Mouse (Mus musculus) hindbrain, embryonic 12.5 days (tissue): ENCODE data around the gene Insl5. TPM values are rescaled to one million over a fixed set of nuclear protein-coding genes. Genes with fewer than 3 reads are reported as not detected.

ENCODE experiments used
- ATAC-seq: fragments of 200-750 bp; cut with Nextera tagmentation; 2 replicates; pipeline ENCODE4 v1.8.0; 2017; ENCODE audit warnings: moderate TSS enrichment; ENCODE audit not compliant: low FRiP score
- H3K27ac ChIP-seq: fragments of 300-500 bp; sonication (generic); 2 replicates; pipeline ENCODE4 v1.5.1; 2016; ENCODE audit warnings: mild to moderate bottlenecking
- H3K27me3 ChIP-seq: fragments of 300-500 bp; sonication (generic); 2 replicates; pipeline ENCODE4 v1.6.1; 2016; ENCODE audit warnings: mild to moderate bottlenecking
- H3K36me3 ChIP-seq: fragments of 300-500 bp; sonication (generic); 2 replicates; pipeline ENCODE4 v1.6.1; 2016; ENCODE audit warnings: mild to moderate bottlenecking
- H3K4me1 ChIP-seq: fragments of 300-500 bp; sonication (generic); 2 replicates; pipeline ENCODE4 v1.6.1; 2016
- H3K4me2 ChIP-seq: fragments of 300-500 bp; sonication (generic); replicated peaks from 2 replicates; pipeline ENCODE4 v1.6.1; 2016; ENCODE audit warnings: mild to moderate bottlenecking
- H3K4me3 ChIP-seq: fragments of 300-500 bp; sonication (generic); 2 replicates; pipeline ENCODE4 v1.5.1; 2016; ENCODE audit warnings: mild to moderate bottlenecking
- H3K9ac ChIP-seq: fragments of 300-500 bp; sonication (generic); 2 replicates; pipeline ENCODE4 v1.6.1; 2016; ENCODE audit warnings: mild to moderate bottlenecking, moderate library complexity
- H3K9me3 ChIP-seq: fragments of 300-500 bp; sonication (generic); replicated peaks from 2 replicates; pipeline ENCODE4 v1.6.1; 2016; ENCODE audit warnings: mild to moderate bottlenecking
- WGBS: fragments of 180-500 bp; shearing (Covaris S2); methylation state at CpG from one replicate; pipeline ENCODE4 v1.1.7; 2016; 5-methylcytosine and 5-hydroxymethylcytosine counted together
- polyA plus RNA-seq: library from polyadenylated mRNA; unstranded; fragments of >200 nt; fragmentation: Nextera tagmentation; extraction: Ambion mirVana; gene quantifications from 2 replicates; pipeline ENCODE4 v1.2.1, GENCODE M21; 2016

Insl5 gene
- polyA plus RNA-seq, result 0.32 and 0.63 TPM in 2 replicates

DNA sequence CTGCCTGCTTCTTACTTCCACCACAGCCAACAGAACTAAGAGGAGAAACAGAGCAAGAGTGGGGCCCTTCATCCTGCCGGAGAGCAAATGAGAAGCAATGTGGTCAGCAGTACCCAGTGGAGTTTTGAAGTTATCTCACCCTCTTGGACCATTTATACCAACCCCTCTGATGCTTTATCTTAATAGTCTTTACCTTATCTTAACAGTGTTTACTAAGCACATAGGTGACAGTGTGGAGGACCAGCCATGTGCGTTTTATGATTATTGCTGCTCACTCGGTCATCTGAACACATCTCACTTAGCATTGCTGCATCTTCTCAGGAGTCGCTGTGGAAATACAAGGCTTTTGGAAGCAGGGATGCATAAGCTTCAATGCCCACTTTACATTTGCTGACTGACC is at the start of gene Insl5:
Gene Insl5, minus strand, starts transcription at position 222 of the 400 bp plus-strand sequence.
- H3K9me3 ChIP-seq, result no peaks in the 10 kb centered on the region
- no peaks in the 10 kb centered on the region for H3K4me1 ChIP-seq
- H3K4me3 ChIP-seq, result no peak within 1 kb of the TSS
- no peak within 1 kb of the TSS for H3K9ac ChIP-seq
- no peak for ATAC-seq
- H3K36me3 ChIP-seq, result no peaks in the 10 kb centered on the region
- H3K4me2 ChIP-seq, result no peak within 1 kb of the TSS
- WGBS, result 97% methylated on average over 4 of the region's 4 CpGs
- H3K27me3 ChIP-seq, result no peaks in the 10 kb centered on the region
- H3K27ac ChIP-seq, result no peak within 1 kb of the TSS

- no peak overlapping the region for H3K9ac ChIP-seq
- WGBS, result 68% methylated on average over 3 of the region's 3 CpGs
- H3K9me3 ChIP-seq, result no peaks in the 10 kb centered on the region
- H3K4me1 ChIP-seq, result no peaks in the 10 kb centered on the region
- H3K4me3 ChIP-seq, result no peak overlapping the region
- no peak overlapping the region for H3K27ac ChIP-seq
- no peaks in the 10 kb centered on the region for H3K27me3 ChIP-seq
- no peak for ATAC-seq
- H3K36me3 ChIP-seq, result no peaks in the 10 kb centered on the region
- H3K4me2 ChIP-seq, result no peak overlapping the region
These were observed 44.0 kb upstream of the Insl5 start for GRCm38 (mm10) chr4:103070631-103071030.

DNA sequence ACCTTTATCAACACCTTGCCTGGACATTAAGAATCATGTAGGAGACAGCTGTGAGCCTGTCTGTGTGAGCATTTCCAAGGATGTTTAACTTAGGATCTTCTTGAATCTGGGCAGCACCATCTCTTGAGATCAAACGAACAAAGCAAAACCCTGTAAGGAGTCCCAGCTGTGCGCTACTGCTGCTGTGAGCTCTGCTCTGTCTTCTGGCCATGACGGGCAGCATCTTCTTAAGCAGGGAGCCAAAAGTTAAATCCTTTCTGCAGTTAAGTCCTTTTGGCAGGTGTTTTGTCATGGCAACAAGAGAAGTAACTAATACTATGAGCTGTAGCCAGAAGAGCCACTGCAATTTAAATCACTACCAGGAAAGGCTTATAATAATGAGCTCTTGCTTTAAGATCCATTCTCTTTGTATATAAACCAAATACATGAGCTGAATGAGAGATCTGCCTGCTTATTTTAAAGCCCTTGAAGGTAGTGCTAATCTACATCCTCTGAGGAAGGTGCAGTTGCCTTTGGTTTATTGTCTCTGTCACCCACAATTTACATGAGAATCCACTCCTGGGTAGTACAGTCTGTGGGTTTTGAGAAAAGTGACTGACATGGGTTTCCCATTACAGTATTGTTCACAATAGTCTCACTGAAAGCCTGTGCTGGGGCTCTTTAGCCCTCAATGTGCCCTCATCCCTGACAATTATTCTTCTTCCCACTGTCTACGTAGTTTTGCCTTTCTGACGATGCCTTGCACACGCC is 41.4 kb upstream of the Insl5 start:
- ATAC-seq, result no peak
- H3K36me3 ChIP-seq, result no peaks in the 10 kb centered on the region
- WGBS, result 62% methylated on average over 6 of the region's 6 CpGs

DNA sequence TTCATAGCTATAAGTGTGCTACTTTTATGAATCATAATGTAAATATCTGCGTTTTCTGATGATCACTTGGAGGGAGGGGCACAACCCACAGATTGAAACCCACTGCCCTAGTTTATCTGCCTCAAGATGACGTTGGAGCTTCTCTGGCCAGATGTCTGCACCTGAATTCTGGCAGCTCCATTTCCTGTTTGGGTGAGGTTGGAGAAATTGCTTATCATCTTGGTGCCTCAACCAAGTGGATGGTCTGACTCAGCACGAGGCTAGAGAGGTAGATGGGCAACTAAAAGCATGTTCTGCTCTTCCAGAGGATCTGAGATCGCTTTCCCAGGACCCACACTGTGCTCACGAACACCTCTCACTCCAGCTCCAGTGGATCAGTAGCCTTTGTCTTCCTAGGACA is 38.3 kb upstream of the Insl5 start:
- H3K27me3 ChIP-seq, result no peaks in the 10 kb centered on the region
- no peak overlapping the region for H3K4me2 ChIP-seq
- no peak overlapping the region for H3K4me3 ChIP-seq
- H3K9ac ChIP-seq, result no peak overlapping the region
- whole genome bisulfite sequencing, result 86% methylated on average over 5 of the region's 5 CpGs
- H3K36me3 ChIP-seq, result no peaks in the 10 kb centered on the region
- H3K27ac ChIP-seq, result no peak overlapping the region
- ATAC-seq, result no peak
- H3K9me3 ChIP-seq, result no peaks in the 10 kb centered on the region
- H3K4me1 ChIP-seq, result no peaks in the 10 kb centered on the region

More for the DNA sequence above, 41.4 kb upstream of the Insl5 start:
- H3K27me3 ChIP-seq, result no peaks in the 10 kb centered on the region
- no peak overlapping the region for H3K4me2 ChIP-seq
- no peak overlapping the region for H3K9ac ChIP-seq
- H3K4me3 ChIP-seq, result no peak overlapping the region
- no peaks in the 10 kb centered on the region for H3K9me3 ChIP-seq
- no peak overlapping the region for H3K27ac ChIP-seq
- H3K4me1 ChIP-seq, result no peaks in the 10 kb centered on the region

- H3K4me3 ChIP-seq, result no peak overlapping the region
- 80% methylated on average over 2 of the region's 2 CpGs for WGBS
- no peak overlapping the region for H3K4me2 ChIP-seq
- no peak overlapping the region for H3K27ac ChIP-seq
- no peaks in the 10 kb centered on the region for H3K27me3 ChIP-seq
- H3K36me3 ChIP-seq, result no peaks in the 10 kb centered on the region
- H3K9ac ChIP-seq, result no peak overlapping the region
- H3K4me1 ChIP-seq, result no peaks in the 10 kb centered on the region
- no peaks in the 10 kb centered on the region for H3K9me3 ChIP-seq
- ATAC-seq, result no peak
These were observed 37.8 kb upstream of the Insl5 start for GRCm38 (mm10) chr4:103064421-103064820.

DNA sequence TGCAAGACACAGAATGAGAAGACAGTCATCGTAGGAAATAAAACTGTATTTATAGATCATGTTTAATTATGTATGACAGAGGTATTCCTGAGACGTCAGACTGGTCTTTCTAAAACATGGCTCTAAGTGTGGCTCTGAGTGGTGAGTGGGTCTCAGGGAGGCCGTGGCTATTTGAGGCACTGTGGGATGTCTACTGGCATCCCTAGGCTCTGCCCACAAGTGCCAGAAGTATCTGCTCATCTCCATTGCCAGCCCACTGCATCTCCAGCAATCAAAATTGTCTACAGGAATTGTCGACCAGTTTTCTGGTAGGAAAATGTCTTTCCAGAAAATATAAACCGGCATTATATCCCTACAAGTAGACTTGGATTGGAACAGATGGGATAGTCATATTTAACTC is 30.3 kb upstream of the Insl5 start:
- Histone ChIP-seq H3K9me3 (0 out of 2 replicates have a peak, but pooled peaks cover 3% of the 10 kb centered on the region), H3K4me2 (no peak overlapping the region), H3K36me3 (0 out of 2 replicates have a peak, but pooled peaks cover 4% of the 10 kb centered on the region), H3K9ac (no peak overlapping the region), H3K27ac (no peak overlapping the region), H3K27me3 (no peaks in the 10 kb centered on the region), H3K4me1 (no peaks in the 10 kb centered on the region), H3K4me3 (no peak overlapping the region)
- ATAC-seq, result no peak
- WGBS, result 85% methylated on average over 5 of the region's 5 CpGs

- no peaks in the 10 kb centered on the region for H3K9me3 ChIP-seq
- no peak for ATAC-seq
- no peaks in the 10 kb centered on the region for H3K4me1 ChIP-seq
- H3K36me3 ChIP-seq, result no peaks in the 10 kb centered on the region
- no peak overlapping the region for H3K4me2 ChIP-seq
- H3K4me3 ChIP-seq, result no peak overlapping the region
- no peak overlapping the region for H3K27ac ChIP-seq
- H3K27me3 ChIP-seq, result no peaks in the 10 kb centered on the region
- WGBS, result 87% methylated on average over 11 of the region's 11 CpGs
- no peak overlapping the region for H3K9ac ChIP-seq
These were observed 21.4 kb upstream of the Insl5 start for GRCm38 (mm10) chr4:103048046-103048445.

- no peaks in the 10 kb centered on the region for H3K27me3 ChIP-seq
- no peaks in the 10 kb centered on the region for H3K9me3 ChIP-seq
- no peak overlapping the region for H3K9ac ChIP-seq
- H3K4me1 ChIP-seq, result no peaks in the 10 kb centered on the region
- 93% methylated on average over 11 of the region's 11 CpGs for WGBS
- no peak overlapping the region for H3K4me2 ChIP-seq
- 0 out of 2 replicates have a peak, but pooled peaks cover 5% of the 10 kb centered on the region for H3K36me3 ChIP-seq
- H3K27ac ChIP-seq, result no peak overlapping the region
- ATAC-seq, result no peak
- H3K4me3 ChIP-seq, result no peak overlapping the region
These were observed 16.4 kb upstream of the Insl5 start for GRCm38 (mm10) chr4:103042997-103043396.

- no peak overlapping the region for H3K4me3 ChIP-seq
- H3K4me2 ChIP-seq, result no peak overlapping the region
- no peak overlapping the region for H3K9ac ChIP-seq
- 76% methylated on average over 5 of the region's 5 CpGs for WGBS
- no peaks in the 10 kb centered on the region for H3K9me3 ChIP-seq
- H3K36me3 ChIP-seq, result 0 out of 2 replicates have a peak, but pooled peaks cover 5% of the 10 kb centered on the region
- no peaks in the 10 kb centered on the region for H3K27me3 ChIP-seq
- H3K27ac ChIP-seq, result no peak overlapping the region
- ATAC-seq, result no peak
- no peaks in the 10 kb centered on the region for H3K4me1 ChIP-seq
These were observed 13.2 kb upstream of the Insl5 start for GRCm38 (mm10) chr4:103039838-103040191.

DNA sequence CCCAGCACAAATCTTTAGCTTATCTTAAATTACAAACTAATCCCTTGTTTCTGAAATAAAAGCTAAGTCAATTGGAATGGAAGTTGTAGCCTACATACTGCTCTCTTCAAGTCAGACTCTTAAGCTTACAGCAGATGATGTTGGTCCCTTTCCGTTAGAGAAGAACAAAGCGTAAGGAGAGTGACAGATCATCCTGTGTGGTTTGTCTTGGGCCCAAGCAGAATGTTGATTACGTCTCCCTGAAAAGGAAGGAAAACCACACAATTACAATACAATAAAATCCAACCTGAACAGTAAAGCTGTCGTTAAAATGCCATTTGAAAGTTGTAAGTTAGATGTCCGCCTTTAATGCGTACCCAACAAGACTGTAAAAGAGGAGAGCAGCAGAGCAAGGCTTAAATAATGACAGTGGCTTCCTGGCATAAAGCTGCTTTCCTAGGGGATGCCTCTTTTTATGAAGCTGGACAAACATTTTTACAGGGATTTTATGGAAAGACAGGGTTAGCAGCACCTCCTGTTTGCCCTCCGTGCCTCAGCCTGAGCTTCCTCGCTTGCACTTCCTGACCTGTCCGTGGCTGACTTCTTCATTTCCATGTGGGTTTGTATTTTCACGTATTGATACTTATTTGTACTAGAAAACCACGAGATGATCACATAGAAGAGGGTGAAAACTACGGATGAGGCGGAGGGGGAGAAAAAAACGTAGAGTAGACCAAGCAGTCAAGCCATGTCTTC is 12.6 kb upstream of the Insl5 start:
- 88% methylated on average over 14 of the region's 14 CpGs for WGBS
- Histone ChIP-seq H3K9ac (no peak overlapping the region), H3K4me1 (no peaks in the 10 kb centered on the region), H3K4me2 (no peak overlapping the region), H3K36me3 (0 out of 2 replicates have a peak, but pooled peaks cover 5% of the 10 kb centered on the region), H3K27ac (no peak overlapping the region), H3K9me3 (no peaks in the 10 kb centered on the region), H3K27me3 (no peaks in the 10 kb centered on the region), H3K4me3 (no peak overlapping the region)
- no peak for ATAC-seq

DNA sequence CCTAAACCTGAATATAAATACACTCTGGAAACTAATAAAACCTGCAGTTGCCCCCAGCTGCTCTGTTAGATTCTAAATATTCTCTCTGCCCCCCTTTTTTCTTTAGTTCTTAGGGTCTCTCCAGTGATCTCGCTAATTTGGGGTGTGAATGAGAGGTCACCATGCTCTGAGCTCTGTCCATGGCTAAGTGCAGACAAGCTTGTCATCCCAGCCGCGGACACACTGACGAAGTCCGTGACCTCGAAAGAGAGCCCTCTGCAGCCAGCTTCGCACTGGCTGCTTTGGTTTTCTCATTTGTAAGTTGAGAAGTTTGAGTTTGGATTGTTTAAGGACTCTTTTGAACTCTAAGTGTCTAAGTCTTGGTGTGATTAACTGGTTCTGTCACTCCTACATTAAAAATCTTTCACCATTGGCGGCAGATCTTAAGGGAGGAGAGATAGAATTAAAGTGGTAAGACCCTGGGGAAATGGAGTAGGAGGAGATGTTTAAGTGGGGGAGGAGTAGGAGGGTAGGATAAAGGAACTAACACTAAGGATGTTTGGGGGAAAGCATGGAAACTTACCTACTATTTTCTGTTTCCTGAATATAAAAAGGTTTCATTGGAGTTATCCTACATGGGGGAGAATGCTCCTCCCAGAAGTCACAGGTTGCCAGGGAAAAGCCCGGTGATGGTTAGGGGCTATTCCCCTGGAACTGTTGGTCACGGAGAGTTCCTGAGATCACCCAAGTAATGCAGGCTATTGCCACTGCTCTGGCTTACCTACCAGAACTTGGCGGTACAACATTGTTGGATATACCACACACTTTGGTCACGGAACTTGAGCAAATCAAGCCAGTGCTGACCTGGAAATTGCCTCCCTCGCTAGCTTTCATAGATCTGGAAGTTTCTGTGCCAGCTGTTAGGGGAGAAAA is 1.8 kb upstream of the Insl5 start:
- Histone ChIP-seq H3K27ac (no peak overlapping the region), H3K27me3 (no peaks in the 10 kb centered on the region), H3K9ac (no peak overlapping the region), H3K9me3 (no peaks in the 10 kb centered on the region), H3K4me2 (no peak overlapping the region), H3K36me3 (no peaks in the 10 kb centered on the region), H3K4me1 (no peaks in the 10 kb centered on the region), H3K4me3 (no peak overlapping the region)
- no peak for ATAC-seq
- WGBS, result 75% methylated on average over 13 of the region's 13 CpGs

- H3K4me2 ChIP-seq, result no peak overlapping the region
- H3K36me3 ChIP-seq, result no peaks in the 10 kb centered on the region
- H3K4me1 ChIP-seq, result no peaks in the 10 kb centered on the region
- H3K27ac ChIP-seq, result no peak overlapping the region
- H3K9me3 ChIP-seq, result no peaks in the 10 kb centered on the region
- WGBS, result 81% methylated on average over 7 of the region's 7 CpGs
- H3K9ac ChIP-seq, result no peak overlapping the region
- no peaks in the 10 kb centered on the region for H3K27me3 ChIP-seq
- no peak for ATAC-seq
- no peak overlapping the region for H3K4me3 ChIP-seq
These were observed 1.1 kb upstream of the Insl5 start for GRCm38 (mm10) chr4:103027745-103028144.
